Mouse (Mus musculus) megakaryocyte, embryonic 14.5 days (primary cell): ENCODE data around the gene Ankrd11. TPM values are rescaled to one million over a fixed set of nuclear protein-coding genes. Genes with fewer than 3 reads are reported as not detected.
A peak's percentile ranks its signal among the peaks of the same experiment; 100 is the strongest.

Source experiments
- H3K27me3 ChIP-seq: replicated peaks from 2 replicates; pipeline ENCODE3; 2012; ENCODE audit warnings: inconsistent platforms
- H3K36me3 ChIP-seq: replicated peaks from 2 replicates; pipeline ENCODE3; 2012; ENCODE audit warnings: low read length, inconsistent platforms, mixed read lengths
- H3K4me1 ChIP-seq: 2 replicates; pipeline ENCODE4 v1.6.1; 2012; ENCODE audit warnings: inconsistent platforms
- H3K4me3 ChIP-seq: replicated peaks from 2 replicates; pipeline ENCODE3; 2012; ENCODE audit warnings: moderate library complexity, mild to moderate bottlenecking, inconsistent platforms
- H3K9me3 ChIP-seq: 2 replicates; pipeline ENCODE4 v1.6.1; 2012; ENCODE audit warnings: inconsistent platforms
- FLI1 ChIP-seq: IDR thresholded peaks from 2 replicates; pipeline ENCODE4 v1.6.1; 2012; ENCODE audit warnings: low read length, inconsistent platforms, mixed read lengths
- GATA1 ChIP-seq: IDR thresholded peaks from 3 replicates; pipeline ENCODE4 v1.6.1; 2012; ENCODE audit warnings: mixed read lengths, low read length, inconsistent platforms, borderline replicate concordance
- polyA plus RNA-seq: library from polyadenylated mRNA; stranded (reverse); fragments of >175 nt; gene quantifications from 2 replicates; pipeline ENCODE4 v1.2.3, GENCODE M21; 2012; ENCODE audit warnings: low replicate concordance; ENCODE audit not compliant: insufficient read depth

The Ankrd11 gene
- polyA plus RNA-seq, 1 experiment = 49.4 TPM

- TF ChIP-seq GATA1 (no peak), FLI1 (no peak)
- Histone ChIP-seq H3K36me3 (peaks cover 45% of the 10 kb centered on the region), H3K4me1 (peaks cover 84% of the 10 kb centered on the region)
These were observed 24.9 kb downstream of the Ankrd11 start for GRCm38 (mm10) chr8:123017143-123017542.

GRCm38 (mm10) chr8:123015074-123015473, 27.0 kb downstream of the Ankrd11 start:
- H3K4me3 ChIP-seq = no peak overlapping the region
- peaks cover 45% of the 10 kb centered on the region for H3K36me3 ChIP-seq
- TF ChIP-seq FLI1 = no peak
- no peak for TF ChIP-seq GATA1
- H3K27me3 ChIP-seq = no peaks in the 10 kb centered on the region
- H3K9me3 ChIP-seq = no peaks in the 10 kb centered on the region
- peaks cover 86% of the 10 kb centered on the region for H3K4me1 ChIP-seq

More at GRCm38 (mm10) chr8:123017143-123017542, 24.9 kb downstream of the Ankrd11 start:
- no peaks in the 10 kb centered on the region for H3K9me3 ChIP-seq
- H3K27me3 ChIP-seq = no peaks in the 10 kb centered on the region
- H3K4me3 ChIP-seq = peak overlapping the region; percentile 38

DNA sequence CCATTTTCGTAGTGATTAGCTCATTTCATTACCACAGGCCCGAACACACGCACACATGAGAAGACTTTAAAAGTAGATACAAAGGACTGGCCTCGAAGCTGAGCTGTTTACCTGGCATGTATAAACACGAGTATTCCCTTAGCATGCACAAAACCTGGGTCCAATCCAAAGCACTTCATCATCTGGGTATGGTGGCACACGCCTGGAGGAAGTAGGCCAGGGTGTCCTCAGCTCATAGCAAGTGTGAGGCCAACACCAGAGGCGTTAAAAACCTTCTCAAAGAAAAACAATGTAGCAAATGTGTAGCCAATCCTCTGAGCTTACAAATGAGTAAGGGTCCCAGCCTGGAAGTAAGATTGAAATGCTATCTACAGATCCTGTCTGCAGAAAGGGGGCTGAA, 27.6 kb downstream of the Ankrd11 start:
- Histone ChIP-seq H3K27me3 (no peaks in the 10 kb centered on the region), H3K4me1 (peaks cover 88% of the 10 kb centered on the region), H3K4me3 (no peak overlapping the region), H3K9me3 (no peaks in the 10 kb centered on the region), H3K36me3 (peaks cover 49% of the 10 kb centered on the region)
- TF ChIP-seq FLI1 (no peak), GATA1 (no peak)

DNA sequence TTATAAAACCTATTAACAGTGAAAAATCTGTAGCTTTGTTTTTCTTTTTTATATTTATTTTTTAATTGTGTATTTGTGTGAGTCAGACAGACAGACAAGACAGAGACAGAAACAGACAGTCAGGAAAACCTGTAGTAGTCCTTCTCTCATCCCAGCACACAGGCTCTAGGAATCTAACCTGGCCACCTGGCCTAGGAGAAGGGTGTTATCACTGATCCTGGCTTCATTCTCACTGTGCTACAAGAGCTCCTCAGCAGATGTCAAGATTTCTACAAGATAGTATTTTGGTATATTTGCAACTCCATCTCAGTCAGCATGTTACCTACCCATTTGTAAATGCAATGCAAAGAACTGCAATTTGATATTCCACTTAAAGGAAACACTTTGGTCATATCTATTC, 30.8 kb downstream of the Ankrd11 start:
- H3K4me3 ChIP-seq = no peak overlapping the region
- peaks cover 88% of the 10 kb centered on the region for H3K4me1 ChIP-seq
- H3K9me3 ChIP-seq = no peaks in the 10 kb centered on the region
- H3K36me3 ChIP-seq = peaks cover 49% of the 10 kb centered on the region
- H3K27me3 ChIP-seq = no peaks in the 10 kb centered on the region
- TF ChIP-seq FLI1 = no peak
- TF ChIP-seq GATA1 = no peak

DNA sequence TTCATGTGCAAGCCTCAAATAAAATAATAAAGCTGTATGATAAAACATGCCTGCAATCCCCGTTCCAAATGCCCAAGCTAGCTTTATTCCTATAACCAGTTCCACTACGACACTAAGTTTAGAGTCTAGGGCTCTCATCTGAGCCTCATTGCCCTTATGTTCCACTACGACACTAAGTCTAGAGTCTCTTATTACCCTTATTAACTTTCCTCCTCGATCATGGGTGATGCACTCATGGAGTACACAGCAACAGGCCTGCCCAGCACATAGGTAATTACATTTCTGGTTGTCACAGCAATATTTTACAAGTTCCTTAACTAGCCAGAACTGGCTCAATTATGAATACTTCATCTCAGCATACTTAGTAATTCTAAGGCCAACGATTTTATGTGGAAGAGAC, 36.3 kb downstream of the Ankrd11 start:
- no peak for TF ChIP-seq GATA1
- H3K4me1 ChIP-seq = peaks cover 97% of the 10 kb centered on the region

DNA sequence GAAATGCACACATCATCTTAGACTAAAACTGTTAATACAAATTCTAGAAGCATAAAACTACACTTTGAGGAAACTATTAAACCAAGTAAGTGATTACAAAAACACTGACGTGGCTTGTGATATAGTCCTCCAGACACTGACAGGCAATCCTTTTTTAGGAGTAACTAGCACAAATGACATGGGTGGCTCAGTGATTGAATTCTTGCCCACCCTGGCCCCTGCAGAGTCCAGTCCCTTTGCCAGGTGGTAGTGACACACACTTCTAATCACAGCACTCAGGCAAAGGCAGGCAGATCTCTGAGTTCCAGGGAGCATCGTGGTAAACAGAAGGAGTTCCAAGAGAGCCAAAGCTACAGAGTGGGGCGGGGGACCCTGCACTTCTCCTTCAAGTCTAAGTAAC, 36.7 kb downstream of the Ankrd11 start:
- no peaks in the 10 kb centered on the region for H3K9me3 ChIP-seq
- H3K27me3 ChIP-seq = no peaks in the 10 kb centered on the region
- H3K4me1 ChIP-seq = peaks cover 97% of the 10 kb centered on the region
- H3K4me3 ChIP-seq = peak overlapping the region; percentile 7
- TF ChIP-seq GATA1 (no peak), FLI1 (no peak)
- H3K36me3 ChIP-seq = peaks cover 19% of the 10 kb centered on the region

More for the DNA sequence above, 36.3 kb downstream of the Ankrd11 start:
- Histone ChIP-seq H3K4me3 (no peak overlapping the region), H3K9me3 (no peaks in the 10 kb centered on the region), H3K27me3 (no peaks in the 10 kb centered on the region), H3K36me3 (peaks cover 22% of the 10 kb centered on the region)

DNA sequence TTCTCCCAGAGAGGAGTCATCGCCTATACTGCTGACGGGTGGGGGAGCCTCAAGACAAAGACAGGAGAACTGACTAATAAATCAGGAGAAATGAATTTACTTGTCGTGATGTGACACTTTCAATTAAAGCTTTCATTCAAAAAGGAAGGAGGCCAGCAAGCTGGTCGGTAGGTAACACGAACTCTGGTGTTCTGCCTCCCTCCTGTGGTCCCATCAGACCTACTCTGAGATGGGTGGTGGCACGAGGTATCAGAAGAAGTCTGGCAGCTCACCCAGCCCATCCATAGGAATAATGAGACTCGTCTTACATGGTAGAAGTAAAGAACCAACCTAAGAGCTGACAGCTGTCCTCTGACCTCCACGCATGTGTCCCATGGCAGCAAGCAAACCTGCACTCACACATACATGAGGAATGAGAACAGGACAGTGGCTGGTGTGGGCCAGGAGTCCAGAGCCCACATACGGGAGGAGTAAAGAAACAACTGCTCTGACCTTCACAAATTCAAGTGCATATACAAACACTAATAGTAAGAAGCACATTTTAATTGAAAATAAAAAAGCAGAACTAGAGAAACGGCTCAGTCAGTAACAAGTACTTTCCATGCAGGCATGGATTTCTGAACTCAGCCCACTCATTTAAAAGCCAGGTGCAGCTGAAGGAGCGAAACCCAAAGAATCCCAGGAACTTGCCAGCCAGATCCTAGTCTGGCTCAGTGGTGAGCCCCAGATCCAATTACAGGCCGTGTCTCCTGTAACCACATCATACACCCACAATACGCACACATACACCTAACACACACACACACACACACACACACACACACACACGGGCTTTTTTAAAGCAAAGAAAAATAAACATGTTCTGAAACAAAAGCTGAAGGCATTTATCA, 37.8 kb downstream of the Ankrd11 start:
- Histone ChIP-seq H3K36me3 (peaks cover 9% of the 10 kb centered on the region), H3K4me3 (no peak overlapping the region), H3K9me3 (no peaks in the 10 kb centered on the region), H3K27me3 (no peaks in the 10 kb centered on the region), H3K4me1 (peaks cover 96% of the 10 kb centered on the region)
- TF ChIP-seq FLI1 (no peak), GATA1 (no peak)

- Histone ChIP-seq H3K4me3 (peak overlapping the region; percentile 69), H3K36me3 (peaks cover 10% of the 10 kb centered on the region), H3K4me1 (peaks cover 86% of the 10 kb centered on the region), H3K9me3 (no peaks in the 10 kb centered on the region), H3K27me3 (no peaks in the 10 kb centered on the region)
- no peak for TF ChIP-seq GATA1
- TF ChIP-seq FLI1 = no peak
These were observed 41.8 kb downstream of the Ankrd11 start for GRCm38 (mm10) chr8:123000311-123000710.

- H3K4me1 ChIP-seq = peaks cover 86% of the 10 kb centered on the region
- no peak for TF ChIP-seq FLI1
- TF ChIP-seq GATA1 = no peak
These were observed 44.1 kb downstream of the Ankrd11 start for GRCm38 (mm10) chr8:122997963-122998362.

GRCm38 (mm10) chr8:122993740-122994139, 48.3 kb downstream of the Ankrd11 start:
- Histone ChIP-seq H3K36me3 (peaks cover 13% of the 10 kb centered on the region), H3K27me3 (no peaks in the 10 kb centered on the region), H3K9me3 (no peaks in the 10 kb centered on the region), H3K4me3 (no peak overlapping the region), H3K4me1 (peaks cover 92% of the 10 kb centered on the region)
- TF ChIP-seq GATA1 (no peak), FLI1 (no peak)

More at GRCm38 (mm10) chr8:122997963-122998362, 44.1 kb downstream of the Ankrd11 start:
- H3K9me3 ChIP-seq = no peaks in the 10 kb centered on the region
- no peak overlapping the region for H3K4me3 ChIP-seq
- H3K36me3 ChIP-seq = peaks cover 10% of the 10 kb centered on the region
- no peaks in the 10 kb centered on the region for H3K27me3 ChIP-seq

DNA sequence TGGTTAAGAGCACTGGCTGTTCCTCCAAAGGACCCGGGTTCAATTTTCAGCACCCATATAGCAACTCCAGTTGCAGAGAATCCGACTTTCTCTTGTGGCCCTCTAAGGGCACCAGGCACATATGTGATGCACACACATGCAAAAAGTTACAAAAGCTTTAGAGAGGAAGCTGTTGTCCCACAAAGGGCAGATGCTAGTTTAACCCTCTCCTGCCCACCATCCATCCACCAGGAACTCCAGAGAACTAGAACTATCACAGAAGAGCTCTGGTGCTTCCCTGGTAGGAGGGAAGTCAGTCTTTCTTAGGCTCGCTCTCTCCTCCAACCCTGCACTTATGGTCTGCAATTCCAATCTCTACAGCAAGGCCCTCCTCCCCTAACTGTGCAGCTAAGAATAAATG, 49.0 kb downstream of the Ankrd11 start:
- Histone ChIP-seq H3K9me3 (no peaks in the 10 kb centered on the region), H3K27me3 (no peaks in the 10 kb centered on the region), H3K36me3 (peaks cover 13% of the 10 kb centered on the region), H3K4me3 (no peak overlapping the region), H3K4me1 (peaks cover 92% of the 10 kb centered on the region)
- TF ChIP-seq FLI1 (no peak), GATA1 (no peak)
